Mouse (Mus musculus) ovary, postnatal 14 days (tissue): ENCODE results near the gene Mrgprh.
A peak's percentile ranks its signal among the peaks of the same experiment; 100 is the strongest.
"Not testable (repeated sequence)": the region's sequence is repeated elsewhere in the genome, so short reads cannot be mapped to it uniquely, and the experiment has no call there.

Experiments
- DNase-seq: peaks from one replicate; pipeline ENCODE4 v3.0.0; 2022; ENCODE audit warnings: low spot score

Mrgprh gene

DNA sequence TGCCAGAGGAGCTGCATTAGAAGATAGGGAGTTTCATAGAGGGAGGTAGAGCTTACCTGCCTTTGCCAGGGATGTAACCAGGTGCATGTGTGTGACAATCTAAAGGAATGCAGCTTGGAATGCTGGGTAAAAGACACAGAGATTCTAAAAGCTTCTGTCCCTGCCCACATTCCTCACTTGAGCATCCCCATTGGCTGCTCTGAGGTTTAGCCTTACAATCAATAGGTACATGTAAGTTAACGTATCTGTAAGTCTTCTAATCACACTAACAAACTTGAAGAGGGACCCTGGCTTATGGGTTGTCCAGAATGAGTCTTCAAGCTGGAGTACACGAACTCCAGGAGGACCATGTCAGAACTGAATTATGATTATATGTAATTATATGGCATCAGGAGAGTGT, 7.8 kb upstream of the Mrgprh start, which contains the start of gene Mas1:
Gene Mas1 (minus strand): TSS at position 101 of the 400 bp plus-strand sequence.
- DNase-seq, result no peak

GRCm38 (mm10) chr17:12868640-12869039, 7.2 kb upstream of the Mrgprh start:
- no peak for DNase-seq

DNA sequence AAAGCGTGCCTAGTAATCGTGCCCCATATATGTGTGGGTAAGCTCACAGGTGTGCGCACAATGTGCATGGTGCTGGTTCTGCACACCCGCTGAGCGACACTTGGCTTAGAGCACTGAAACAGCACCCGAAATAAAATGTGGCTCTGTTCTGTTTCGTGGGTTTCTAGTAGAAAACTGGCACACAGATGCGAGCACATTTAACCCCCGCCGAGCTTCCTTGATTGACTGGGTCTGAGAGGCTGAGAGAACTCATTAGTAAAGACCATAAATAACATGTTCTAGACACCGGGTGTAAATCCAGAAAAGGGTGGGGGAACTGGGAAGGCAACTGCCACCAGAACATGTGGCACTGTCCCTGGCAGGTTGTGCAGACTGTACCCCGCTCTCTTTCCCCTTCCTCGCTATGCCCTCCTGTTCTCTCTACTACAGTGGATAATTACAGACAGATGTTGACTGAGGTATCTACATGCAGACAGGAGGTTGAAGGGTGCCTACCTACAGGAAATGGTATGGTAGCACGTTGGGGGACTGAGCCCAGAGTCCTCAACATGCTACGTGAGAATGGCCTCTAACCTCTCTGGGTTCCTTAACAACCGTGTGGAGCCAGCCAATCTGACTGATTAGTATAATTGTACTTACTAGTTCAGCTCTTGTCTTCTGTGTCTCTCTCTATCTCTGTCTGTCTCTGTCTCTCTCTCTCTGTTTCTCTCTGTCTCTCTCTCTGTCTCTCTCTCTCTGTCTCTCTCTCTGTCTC, 3.4 kb upstream of the Mrgprh start:
- no peak for DNase-seq

DNA sequence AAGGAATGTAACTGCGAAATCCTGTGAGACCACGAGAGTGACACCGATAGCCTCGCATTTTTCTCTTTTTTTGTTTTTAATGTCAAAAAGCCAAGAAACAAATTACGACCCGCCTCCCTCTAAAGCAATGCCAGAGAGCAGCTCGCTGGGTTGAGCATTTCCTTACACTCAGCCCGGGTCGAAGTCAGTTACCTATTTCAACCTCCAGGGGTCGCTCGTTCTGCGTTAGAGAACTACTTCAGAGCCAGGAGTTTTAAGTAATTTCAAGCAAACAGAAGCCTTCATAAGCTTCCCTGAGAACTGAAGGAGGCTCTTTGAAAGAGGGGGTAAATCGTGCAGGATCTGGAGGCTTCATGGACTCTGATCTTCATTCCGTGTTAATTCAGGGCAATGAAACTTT, 4.3 kb downstream of the Mrgprh start:
- peak; percentile 84 for DNase-seq

DNA sequence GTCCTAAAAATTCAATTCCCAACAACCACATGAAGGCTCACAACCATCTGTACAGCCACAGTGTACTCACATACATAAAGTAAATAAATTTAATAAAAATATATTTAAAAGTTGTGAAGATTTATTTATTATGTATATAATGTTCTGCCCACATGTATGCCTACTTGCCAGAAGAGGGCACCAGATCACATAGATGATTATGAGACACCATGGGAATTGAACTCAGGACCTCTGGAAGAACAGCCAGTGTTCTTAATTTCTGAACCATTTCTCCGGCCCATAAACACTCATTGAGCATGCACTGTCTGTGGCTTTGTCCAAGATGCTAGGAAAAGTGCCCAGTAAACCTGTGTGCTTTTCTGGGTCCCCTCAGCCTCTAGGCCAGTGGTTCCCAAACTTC, 5.4 kb downstream of the Mrgprh start:
- no peak for DNase-seq

DNA sequence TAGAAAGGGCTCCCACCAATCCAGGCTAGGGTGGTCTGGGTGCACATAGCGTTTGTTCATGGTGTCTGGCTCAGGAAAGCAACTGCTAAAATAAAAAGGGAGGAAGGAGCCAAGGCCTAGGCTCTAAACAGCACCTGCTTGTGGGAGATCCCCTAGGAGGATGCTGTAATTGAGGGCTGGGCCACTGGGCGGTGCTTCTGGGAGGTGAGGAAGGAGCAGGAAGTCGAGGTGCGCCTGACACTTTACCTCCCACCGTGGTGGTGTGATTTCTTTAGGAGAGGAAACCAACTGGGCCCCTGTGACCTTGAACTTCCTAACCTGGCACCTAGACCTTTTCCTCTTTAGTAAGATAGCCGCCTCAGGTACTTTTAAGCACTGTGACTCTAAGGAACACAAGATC, 10.8 kb downstream of the Mrgprh start:
- no peak for DNase-seq

GRCm38 (mm10) chr17:12887021-12887775, 11.4 kb downstream of the Mrgprh start:
- DNase-seq, result no peak

GRCm38 (mm10) chr17:12891054-12891453, 15.2 kb downstream of the Mrgprh start:
- no peak for DNase-seq

- DNase-seq, result no peak
These were observed 16.2 kb downstream of the Mrgprh start for GRCm38 (mm10) chr17:12892033-12892432.

GRCm38 (mm10) chr17:12897674-12898073, 21.8 kb downstream of the Mrgprh start:
- DNase-seq, result no peak

DNA sequence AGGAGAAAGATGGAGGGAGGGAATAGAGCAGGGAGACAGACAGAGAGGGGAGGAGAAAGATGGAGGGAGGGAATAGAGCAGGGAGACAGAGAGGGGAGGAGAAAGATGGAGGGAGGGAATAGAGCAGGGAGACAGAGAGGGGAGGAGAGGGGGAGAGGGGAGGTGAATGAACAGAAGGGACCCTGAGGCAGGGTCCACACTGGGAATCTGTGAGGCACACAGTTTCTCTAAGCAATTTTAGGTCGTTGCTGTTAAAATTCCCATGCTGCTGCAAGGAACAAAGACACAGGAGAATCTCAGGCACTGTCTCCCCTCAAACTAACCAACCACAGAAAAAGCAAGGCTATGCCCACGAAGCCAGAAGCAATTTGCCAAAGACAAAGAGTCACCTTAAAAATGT, 22.8 kb downstream of the Mrgprh start:
- not testable (repeated sequence) for DNase-seq

DNA sequence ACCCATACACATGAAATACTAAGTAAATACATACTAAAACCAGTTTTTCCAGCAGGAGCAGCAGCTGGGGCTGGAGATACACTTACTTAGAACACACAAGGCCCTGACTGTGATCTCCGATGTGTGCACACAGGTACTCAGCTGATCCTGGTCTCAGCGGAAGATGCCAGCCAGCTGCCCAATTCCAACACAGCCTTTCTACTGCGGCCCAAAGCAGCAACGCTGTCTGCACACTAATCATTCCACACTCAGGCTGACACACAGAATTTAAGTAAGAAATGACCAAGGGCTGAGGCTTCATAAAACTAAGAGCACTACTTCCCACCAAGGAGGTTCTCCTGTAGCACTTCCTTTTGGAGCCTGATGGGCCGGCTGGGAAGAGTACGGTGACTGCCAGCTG, 26.5 kb downstream of the Mrgprh start:
- DNase-seq, result no peak

DNA sequence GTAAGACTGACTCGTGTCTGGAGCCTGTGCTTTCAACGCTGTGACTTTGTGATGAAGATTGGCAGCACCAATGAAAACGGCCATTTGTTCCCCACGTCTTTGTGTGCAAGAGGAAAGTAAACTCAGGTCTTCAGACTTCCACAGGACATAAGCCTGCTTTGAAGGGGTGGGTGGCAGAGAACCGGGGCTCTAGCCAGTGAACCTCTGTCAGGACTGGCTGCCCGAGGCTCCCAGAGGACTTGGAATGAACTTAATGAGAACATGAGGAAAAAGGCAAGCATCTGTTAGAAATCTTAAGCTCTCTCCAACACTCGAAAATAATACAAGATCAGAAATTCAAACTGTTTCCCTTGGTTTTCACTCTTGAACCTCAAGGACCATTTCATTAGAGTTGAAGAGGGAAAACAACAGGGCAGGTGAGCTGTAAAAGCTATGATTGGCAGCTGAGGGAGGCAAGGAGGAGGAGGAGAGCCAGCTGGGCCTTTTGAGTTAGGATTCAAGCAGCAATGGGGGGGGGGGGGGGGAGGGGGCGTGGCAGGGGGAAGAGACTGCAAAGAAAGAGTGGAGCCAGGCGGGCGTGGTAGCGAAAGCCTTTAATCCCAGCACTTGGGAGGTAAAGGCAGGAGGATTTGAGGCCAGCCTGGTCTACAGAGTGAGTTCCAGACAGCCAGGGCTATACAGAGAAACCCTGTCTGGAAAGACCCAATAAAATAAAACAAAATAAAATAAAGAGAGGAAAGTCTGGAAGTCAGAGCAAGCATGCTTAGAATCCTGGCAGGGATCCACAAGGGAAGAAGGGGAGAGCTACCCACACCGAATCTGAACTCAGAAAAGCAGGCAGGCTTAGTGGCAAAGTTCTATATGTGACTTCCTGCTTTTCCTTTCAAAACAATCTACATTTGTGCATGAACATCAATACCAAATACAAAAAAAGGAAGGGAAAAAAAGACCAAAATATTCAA, 27.8 kb downstream of the Mrgprh start:
- no peak for DNase-seq

- DNase-seq, result no peak
These were observed 28.5 kb downstream of the Mrgprh start for GRCm38 (mm10) chr17:12904349-12904748.

GRCm38 (mm10) chr17:12905810-12906209, 30.0 kb downstream of the Mrgprh start:
- DNase-seq, result no peak

- no peak for DNase-seq
These were observed 30.6 kb downstream of the Mrgprh start for GRCm38 (mm10) chr17:12906436-12906835.

DNA sequence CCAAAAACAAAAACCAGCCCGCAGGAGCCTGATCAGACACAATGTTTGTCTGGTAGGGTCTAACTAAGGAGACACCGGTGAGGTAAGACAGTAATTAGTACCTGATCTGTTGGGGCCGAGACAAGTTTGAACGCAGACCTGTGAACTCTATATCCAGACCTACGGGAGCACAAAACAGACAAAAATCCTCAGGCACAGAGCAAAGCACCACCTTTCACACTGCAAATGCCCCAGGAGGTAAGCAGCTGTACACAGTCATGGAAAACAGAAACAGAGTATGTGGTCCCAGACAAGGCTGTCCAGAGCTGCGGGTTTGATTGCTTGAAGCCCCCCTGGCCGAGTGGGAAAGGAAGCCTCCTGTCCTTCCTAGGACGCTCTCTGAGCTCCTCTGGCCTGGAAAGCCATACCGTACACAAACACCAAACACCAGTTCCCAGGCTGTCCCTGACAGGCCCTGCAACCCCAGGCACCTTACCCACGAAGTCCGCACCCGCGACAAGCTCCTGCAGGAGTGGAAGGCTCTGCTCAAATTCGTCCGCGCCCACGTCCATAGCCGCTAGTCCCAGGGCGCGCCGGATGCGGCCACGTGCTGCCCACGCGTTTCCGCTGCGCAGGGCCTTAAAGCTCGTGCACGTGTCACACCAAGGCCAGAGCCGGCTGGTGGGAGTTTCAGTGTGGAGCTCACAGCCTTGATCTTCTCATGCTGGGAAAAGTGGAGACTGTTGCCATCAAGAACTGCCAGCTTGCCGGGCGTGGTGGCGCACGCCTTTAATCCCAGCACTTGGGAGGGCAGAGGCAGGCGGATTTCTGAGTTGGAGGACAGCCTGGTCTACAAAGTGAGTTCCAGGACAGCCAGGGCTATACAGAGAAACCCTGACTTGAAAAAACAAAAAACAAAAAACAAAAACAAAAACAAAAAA, 33.8 kb downstream of the Mrgprh start, which contains the start of gene Pnldc1:
Gene Pnldc1 (minus strand): TSS at position 870 of the 920 bp plus-strand sequence.
- no peak for DNase-seq

DNA sequence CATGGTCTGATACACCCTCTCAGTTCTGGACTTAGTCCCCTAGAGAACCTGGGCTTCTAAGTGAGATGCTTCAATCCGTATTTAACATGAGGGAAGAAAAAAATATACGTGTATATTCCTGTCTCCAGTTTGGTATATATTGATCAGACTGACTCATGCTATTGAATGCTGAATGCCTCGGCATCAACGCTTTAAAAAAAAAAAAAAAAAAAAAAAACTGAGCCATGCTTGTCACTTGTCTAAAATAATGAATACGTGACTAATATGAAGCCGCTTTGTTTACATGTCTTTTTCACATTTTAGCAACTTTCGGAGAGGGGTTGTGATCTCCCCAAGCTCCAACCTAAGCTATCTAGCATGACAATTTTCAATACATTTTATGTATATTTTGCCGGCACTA, 34.6 kb downstream of the Mrgprh start:
- no peak for DNase-seq

DNA sequence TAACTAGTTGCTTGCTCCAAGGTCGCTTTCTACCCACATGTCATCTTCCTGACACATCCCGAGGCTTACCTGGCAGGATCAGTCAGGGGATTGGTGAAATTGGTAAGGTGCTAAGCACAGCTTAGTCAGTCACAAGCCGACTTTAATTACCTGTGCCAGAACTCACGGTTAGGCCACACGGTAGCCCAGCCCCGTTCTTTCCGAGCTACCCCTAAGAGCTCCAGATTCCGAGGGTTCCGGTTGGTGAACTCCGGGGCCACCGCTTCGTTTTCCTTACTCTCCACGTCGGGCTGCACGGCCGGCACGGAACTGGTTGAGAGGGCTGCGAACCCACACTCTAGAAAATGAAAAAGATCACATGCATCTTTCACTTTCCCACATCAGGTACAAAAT, 39.6 kb downstream of the Mrgprh start, which contains the start of gene Tcp1:
Gene Tcp1 (plus strand): TSS at position 214 of the 393 bp plus-strand sequence.
- DNase-seq, result no peak

DNA sequence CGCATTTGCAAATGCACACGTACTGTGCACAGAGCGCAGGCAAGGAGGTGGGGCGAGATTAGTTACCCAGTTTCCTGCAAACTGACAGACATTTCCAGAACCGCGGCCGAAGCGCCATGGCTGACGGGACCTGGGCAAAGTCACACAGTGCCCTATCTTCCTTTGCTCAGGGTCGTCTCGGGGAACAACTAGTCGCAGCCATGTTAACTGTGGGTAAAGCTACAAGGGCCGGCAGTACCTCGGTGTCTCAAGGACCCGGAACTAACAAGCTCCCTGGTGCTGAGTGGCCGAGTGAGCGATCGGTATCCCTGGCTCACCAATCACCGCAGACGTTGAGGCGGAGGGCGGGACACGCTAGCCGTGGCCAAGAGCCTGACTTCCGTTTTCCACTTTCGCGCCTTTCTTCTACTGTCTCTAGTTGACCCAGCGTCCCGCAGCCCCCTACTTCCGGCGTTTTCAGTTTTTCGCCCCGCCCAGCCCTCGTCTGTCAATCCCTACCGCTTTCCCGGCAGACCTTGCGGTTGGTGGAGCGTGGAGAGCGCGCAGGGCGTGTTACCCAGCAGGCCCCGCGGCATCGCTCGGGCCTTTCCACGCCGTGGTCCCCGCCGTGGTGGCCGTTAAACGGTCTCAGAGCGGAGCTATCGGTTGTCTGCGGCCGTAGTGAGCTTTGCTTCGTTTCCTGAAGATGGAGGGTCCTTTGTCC, 40.2 kb downstream of the Mrgprh start, which contains the start of gene Mrpl18:
Gene Mrpl18 (minus strand): TSS at position 465 of the 703 bp plus-strand sequence.
- DNase-seq, result peak; percentile 95
